Mouse (Mus musculus): ENCODE results near the gene Nt5c2. TPM values are rescaled to one million over a fixed set of nuclear protein-coding genes. Genes with fewer than 3 reads are reported as not detected.
"Not testable (repeated sequence)": the region's sequence is repeated elsewhere in the genome, so short reads cannot be mapped to it uniquely, and the experiment has no call there.

The Nt5c2 gene
- total RNA-seq, 1 experiment from 2014 or later: 138 TPM

DNA sequence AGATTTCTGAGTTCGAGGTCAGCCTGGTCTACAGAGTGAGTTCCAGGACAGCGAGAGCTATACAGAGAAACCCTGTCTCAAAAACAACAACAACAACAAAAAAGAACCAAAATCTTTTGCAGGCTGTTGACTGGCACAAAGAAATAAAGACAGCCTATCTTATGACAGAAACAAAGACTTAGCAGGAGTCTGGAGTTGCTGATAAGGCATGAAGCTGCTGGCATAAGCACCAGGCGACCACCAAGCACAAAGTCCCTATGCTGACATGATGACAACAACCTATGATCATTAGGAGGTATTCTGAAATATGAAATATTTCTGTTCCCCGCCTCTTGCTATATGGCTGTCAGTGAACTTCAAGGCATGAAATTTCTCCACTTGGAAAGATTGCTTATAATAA is 16.0 kb downstream of the Nt5c2 start:
- no peak for ATAC-seq (replicated peaks in 1 of 2; ENCODE audit: insufficient read depth in 1 of 2, low FRiP score in 2 of 2, low TSS enrichment in 1 of 2, low read depth in 1 of 2, poor library complexity in 2 of 2, severe bottlenecking in 2 of 2)

DNA sequence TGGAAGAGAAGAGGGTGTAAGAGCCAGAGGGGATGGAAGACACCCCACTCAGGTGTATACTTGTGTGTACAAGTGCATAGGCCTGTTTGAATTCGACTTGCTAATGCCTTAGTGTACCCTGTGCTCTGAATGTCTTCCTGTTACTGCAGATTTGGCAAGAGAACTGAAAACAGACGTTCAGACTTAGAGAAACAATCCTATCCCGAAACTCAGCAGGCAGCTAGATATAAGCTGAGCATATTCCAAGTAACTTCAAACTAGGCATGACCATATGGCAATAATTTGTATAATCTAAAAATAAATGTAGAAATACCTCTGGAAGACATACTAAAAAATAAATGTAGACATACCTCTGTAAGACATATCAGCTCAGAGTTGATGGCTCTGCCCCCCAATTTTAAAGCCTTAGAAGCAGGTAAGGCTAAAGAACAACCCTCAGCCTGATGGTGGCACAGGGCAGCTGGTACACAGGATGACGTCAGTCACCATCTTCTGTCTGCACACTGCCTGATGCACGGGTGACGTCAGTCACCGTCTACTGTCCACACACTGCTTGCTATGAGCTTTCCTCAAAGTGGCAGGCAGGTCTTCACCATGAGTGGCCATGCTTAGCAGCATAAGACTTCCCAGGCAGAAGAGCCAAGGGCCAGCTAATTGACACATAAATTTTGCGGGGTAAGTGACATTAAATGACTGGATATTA is 16.6 kb downstream of the Nt5c2 start:
- ATAC-seq (replicated peaks in 1 of 2; ENCODE audit: insufficient read depth in 1 of 2, low FRiP score in 2 of 2, low TSS enrichment in 1 of 2, low read depth in 1 of 2, poor library complexity in 2 of 2, severe bottlenecking in 2 of 2): no peak

DNA sequence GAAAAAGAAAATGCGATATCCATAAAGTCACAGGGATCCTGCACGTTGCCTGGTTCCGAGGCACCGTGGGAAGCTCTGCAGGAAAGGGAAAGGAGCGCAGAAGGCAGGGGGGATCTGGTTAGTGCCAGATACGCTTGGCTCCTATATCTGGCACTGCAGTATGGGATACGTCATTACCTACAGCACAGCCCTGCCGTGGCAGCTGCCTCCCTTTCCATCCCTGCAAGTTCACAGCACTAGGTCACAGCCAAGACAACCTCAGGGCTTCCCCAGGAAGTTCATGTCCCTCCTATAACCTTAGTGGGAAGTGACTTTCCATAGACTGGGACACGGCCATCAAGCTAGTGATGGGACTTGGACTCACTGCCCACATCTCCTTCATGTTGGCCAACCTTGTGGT is 18.9 kb downstream of the Nt5c2 start:
- ATAC-seq (replicated peaks in 1 of 2; ENCODE audit: insufficient read depth in 1 of 2, low FRiP score in 2 of 2, low TSS enrichment in 1 of 2, low read depth in 1 of 2, poor library complexity in 2 of 2, severe bottlenecking in 2 of 2): no peak

DNA sequence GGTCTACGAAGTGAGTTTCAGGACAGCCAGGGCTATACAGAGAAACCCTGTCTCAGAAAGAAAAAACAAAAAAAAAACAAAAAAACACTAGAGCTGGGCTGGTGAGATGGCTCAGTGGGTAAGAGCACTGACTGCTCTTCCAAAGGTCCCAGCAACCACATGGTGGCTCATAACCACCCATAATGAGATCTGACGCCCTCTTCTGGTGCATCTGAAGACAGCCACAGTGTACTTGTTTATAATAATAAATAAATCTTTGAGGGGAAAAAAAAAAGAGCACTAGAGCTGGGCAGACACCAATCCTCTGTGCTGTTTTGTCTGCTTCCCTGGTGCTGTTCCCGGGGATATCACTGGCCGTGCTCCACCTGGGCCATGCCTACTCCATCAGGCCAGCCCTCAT is 22.6 kb downstream of the Nt5c2 start:
- not testable (repeated sequence) for ATAC-seq (replicated peaks in 1 of 2; ENCODE audit: insufficient read depth in 1 of 2, low FRiP score in 2 of 2, low TSS enrichment in 1 of 2, low read depth in 1 of 2, poor library complexity in 2 of 2, severe bottlenecking in 2 of 2)

DNA sequence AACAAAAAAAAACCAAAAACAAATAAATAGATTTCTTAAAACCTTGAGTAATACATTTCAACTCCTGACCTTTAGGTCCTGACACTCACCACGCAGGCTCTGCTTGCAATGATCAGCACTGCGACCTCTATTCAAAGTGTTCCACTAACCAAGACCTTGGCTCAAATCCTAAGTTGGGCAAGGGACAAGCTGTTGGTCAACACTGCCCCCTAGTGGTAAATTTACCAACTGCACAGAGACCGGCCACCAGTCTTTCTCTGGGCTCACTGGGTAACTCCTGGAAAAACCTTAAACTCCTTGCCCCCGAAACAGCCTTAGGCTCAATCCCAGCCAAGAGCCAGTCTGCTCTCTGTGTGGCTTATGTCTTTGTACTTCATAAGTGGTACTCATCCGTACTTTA is 23.8 kb downstream of the Nt5c2 start:
- ATAC-seq (replicated peaks in 1 of 2; ENCODE audit: insufficient read depth in 1 of 2, low FRiP score in 2 of 2, low TSS enrichment in 1 of 2, low read depth in 1 of 2, poor library complexity in 2 of 2, severe bottlenecking in 2 of 2): peak; percentile 57 to 80

DNA sequence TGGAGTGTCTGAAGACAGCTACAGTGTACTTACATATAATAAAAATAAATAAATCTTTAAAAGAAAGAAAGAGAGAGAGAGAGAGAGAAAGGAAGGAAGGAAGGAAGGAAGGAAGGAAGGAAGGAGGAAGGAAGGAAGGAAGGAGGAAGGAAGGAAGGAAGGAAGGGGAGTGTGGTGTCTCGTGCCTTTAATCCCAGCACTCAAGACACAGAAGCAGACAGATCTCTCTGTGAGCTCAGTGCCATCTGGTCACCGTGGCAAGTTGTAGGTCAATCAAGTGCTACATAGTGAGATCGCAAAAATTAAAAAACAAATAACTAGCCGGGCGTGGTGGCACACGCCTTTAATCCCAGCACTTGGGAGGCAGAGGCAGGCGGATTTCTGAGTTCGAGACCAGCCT is 24.3 kb downstream of the Nt5c2 start:
- not testable (repeated sequence) for ATAC-seq (replicated peaks in 1 of 2; ENCODE audit: insufficient read depth in 1 of 2, low FRiP score in 2 of 2, low TSS enrichment in 1 of 2, low read depth in 1 of 2, poor library complexity in 2 of 2, severe bottlenecking in 2 of 2)

DNA sequence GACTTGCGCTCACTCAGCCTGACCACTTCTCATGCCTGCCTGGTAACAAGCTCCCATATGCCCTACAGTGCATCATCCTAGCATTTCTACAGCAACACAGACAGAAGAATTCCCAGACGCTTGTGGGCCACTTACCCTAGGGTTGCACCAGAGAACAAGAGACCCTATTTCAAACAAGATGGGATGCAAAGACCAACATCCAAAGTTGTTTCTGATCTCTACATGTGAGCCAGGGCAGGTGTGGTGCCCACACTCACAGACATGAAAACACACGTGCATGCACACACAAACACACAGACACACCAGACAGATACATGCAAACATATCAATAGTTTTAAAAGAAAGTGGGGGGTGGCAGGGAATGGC is 24.8 kb downstream of the Nt5c2 start:
- ATAC-seq (replicated peaks in 1 of 2; ENCODE audit: insufficient read depth in 1 of 2, low FRiP score in 2 of 2, low TSS enrichment in 1 of 2, low read depth in 1 of 2, poor library complexity in 2 of 2, severe bottlenecking in 2 of 2): no peak

DNA sequence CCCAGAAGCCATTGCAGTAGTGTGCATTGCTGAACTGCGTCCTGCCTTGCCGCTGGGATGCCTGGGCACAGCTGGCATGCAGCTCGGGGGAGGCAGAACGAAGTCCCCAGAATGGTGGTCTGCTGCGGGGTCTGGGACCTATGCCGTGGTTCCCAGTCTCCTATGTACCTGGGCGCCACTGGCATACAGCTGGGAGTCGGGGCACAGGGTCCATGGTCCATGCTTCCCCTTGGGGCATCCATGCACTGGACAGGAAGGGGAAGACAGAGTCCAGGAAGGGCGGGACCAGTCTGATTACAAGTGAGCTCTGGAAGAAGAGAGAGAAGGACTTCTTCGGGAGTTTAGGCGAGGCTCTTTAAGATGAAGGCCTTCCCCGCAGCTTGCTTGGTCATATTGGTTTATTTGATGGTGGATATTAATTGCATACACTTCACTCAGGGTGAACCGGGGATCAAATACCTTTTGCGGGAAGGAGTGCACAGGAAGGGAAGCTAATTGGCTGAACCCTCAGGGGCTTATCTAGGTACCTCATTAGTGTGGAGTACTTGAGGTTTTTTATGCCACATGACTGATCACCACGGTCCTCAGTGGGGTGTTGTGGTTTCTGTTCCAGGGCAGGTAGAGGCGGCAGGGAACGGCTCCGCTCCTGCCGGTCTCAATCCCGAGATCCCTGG is 25.3 kb downstream of the Nt5c2 start:
- no peak for ATAC-seq (replicated peaks in 1 of 2; ENCODE audit: insufficient read depth in 1 of 2, low FRiP score in 2 of 2, low TSS enrichment in 1 of 2, low read depth in 1 of 2, poor library complexity in 2 of 2, severe bottlenecking in 2 of 2)

DNA sequence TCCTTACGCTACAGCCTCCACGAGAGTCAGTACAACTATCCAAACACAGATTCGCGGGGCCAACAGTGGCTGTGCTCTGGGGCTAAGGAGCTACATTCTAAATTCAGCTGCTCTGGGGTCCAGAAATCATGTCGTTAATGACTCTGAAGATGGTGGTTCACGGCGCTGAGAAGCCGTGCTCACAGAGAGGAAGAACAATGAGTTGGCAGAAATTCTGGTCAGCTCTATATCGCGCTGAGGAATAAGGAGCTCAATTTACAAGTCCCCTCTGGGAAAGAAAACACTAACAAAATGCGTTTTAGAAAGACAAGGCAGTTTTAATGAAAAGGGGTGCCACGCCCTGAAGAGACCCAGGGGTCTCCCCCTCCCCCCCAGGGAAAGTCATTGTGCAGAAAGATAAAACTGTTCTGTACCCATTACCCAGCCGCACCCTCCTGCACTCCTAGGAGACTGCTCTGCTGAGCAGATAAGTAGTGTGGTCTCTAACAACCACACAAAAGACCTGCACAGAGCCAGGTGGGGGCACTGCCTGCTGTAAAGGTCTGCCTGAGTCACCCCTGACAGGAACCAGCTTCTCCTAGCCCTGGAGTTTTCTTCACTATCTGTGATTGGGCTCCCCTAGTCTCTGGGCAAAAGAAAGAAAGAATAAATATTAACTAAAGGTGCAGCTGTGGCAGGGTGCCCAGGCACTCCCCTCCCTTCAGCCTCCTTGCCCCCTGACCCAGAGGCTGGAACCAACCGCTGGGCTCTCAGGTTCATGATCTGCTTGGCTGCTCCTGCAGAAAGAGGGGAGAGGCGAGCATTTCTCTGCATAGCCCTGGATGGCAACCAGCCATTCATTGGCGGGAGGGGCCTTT is 26.5 kb downstream of the Nt5c2 start:
- peak; percentile 9 to 27; a peak in 1 of 4 replicates for ATAC-seq (replicated peaks in 1 of 2; ENCODE audit: insufficient read depth in 1 of 2, low FRiP score in 2 of 2, low TSS enrichment in 1 of 2, low read depth in 1 of 2, poor library complexity in 2 of 2, severe bottlenecking in 2 of 2)

DNA sequence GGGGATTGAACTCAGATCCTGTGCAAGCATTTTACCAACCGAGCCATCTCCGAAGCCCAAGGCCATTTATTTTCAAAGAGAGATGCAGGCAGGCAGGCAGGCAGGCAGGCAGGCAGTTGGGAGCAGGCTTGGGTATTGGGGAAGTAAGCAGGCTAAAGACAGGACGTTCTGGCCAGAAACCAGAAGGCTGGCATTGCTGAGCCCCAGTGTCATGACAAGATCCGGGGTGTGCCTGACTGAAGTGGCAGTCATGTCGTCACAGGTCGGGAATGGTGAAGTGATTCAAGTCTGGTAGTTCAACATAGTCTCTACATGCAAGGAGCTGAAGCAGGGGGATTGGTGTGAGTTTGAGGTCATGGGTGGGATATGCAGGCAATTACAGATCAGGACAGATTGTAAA is 27.3 kb downstream of the Nt5c2 start:
- ATAC-seq (replicated peaks in 1 of 2; ENCODE audit: insufficient read depth in 1 of 2, low FRiP score in 2 of 2, low TSS enrichment in 1 of 2, low read depth in 1 of 2, poor library complexity in 2 of 2, severe bottlenecking in 2 of 2): 0 out of 4 replicates have a peak, but pooled peaks have one; percentile 26 to 29

DNA sequence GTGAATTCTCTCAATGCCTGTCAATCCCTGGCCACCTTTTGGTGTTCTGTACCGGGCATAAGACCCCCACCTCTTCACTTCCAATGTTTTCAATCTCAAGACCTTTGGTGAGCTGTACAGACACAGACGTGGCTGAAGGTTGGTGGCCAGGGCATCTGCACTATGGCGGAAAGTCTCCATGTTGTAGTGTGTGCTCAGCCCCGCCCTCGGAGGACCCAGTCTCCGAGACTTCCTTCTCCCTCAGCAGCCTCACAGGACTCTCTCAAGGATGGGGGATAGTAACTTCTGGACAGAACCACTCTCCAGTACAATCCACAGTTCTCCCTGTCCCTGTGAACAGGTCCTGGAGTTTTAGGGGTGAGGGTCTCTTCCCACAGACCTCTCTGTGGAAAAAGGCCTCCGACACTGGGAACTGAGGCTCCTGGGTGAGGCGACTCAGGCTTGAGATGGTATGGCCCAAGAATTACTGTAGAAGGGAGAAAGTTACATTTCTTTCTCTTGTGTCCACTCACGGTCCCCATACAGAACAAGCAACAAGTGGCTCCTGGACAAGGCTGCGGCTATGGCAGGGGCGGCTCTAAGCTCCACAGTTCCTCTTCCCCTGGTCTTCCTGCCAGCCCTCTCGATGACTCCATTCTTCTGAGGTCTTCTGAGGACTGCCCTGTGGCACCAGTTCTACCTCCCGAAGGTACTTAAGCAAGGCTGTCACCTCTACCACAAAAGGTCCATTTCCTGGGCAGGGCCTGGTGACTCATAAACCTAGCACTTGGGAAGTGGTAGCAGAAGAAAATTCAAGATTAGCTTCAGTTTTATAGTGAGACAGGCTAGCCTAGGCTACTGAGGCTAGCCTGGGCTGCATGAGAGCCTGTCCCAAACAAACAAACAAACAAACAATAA is 30.0 kb downstream of the Nt5c2 start:
- ATAC-seq (replicated peaks in 1 of 2; ENCODE audit: insufficient read depth in 1 of 2, low FRiP score in 2 of 2, low TSS enrichment in 1 of 2, low read depth in 1 of 2, poor library complexity in 2 of 2, severe bottlenecking in 2 of 2): peak; percentile 33 to 80

DNA sequence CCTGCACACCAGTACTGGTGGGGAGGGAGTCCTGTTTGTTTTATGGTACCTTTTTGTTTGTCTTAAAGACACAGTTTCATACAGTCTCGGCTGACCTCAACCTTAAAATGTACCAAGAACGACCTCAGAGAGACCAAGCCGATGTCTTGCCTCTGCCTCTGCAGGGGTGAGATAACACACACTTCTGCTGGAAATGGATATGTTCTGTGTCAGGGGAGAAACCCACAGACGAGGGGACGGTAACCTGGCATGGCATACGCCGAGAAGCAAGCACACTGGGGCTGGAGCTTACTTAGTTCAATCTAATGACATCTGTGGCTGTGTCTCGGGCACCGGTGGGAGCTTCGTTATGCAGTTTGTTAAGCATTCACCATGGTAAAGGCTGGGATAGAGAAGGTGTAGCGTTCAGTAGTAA is 31.0 kb downstream of the Nt5c2 start:
- peak; percentile 9 to 25; a peak in 3 of 4 replicates for ATAC-seq (replicated peaks in 1 of 2; ENCODE audit: insufficient read depth in 1 of 2, low FRiP score in 2 of 2, low TSS enrichment in 1 of 2, low read depth in 1 of 2, poor library complexity in 2 of 2, severe bottlenecking in 2 of 2)

DNA sequence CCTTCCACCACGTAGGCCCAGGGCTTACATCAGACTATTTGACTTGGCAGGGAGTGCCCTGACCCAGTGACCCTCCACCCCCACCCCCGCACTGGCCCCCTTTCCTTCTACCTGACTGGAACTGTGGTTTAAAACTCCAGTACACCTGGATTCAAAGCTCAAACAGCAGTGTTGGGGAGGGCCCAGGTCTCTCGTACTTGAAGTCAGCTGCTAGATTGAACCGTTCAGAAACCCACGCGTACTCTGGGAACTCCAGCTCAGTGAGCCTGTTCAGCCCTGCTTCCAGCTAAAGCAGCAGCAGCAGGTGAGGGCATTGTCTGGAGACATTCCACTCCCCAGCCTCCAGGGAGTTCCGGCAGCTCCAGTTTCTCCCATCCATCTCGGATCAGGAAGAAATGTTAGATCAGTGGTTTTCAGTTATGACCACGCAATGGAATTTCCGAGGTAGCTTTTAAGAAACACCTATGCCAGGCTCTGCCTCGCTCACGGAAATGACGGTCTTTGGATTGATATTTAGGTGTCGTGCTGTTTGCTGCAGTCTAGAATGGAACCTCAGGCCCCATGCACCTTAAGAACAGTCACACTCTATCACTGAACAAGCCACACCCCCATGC is 31.5 kb downstream of the Nt5c2 start:
- ATAC-seq (replicated peaks in 1 of 2; ENCODE audit: insufficient read depth in 1 of 2, low FRiP score in 2 of 2, low TSS enrichment in 1 of 2, low read depth in 1 of 2, poor library complexity in 2 of 2, severe bottlenecking in 2 of 2): no peak

DNA sequence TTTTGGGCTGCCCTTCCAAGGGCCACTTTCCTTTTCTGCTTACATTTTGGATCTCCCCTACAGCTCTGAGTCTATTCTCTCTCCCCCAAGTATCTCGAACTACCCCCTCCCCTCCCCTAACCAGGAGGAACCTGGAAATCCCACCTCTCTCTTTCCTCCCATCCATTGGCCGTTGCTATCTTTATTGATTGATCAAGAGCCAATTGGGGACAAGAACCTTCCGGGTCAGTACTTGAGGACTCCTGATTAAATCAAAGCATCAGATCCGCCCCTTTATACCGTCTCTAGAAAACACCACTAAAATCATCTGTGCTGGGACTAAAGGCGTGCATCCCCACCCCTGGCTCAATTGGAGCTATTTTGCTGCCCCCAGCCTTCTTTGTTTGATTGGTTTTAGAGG is 33.5 kb downstream of the Nt5c2 start:
- no peak for ATAC-seq (replicated peaks in 1 of 2; ENCODE audit: insufficient read depth in 1 of 2, low FRiP score in 2 of 2, low TSS enrichment in 1 of 2, low read depth in 1 of 2, poor library complexity in 2 of 2, severe bottlenecking in 2 of 2)

DNA sequence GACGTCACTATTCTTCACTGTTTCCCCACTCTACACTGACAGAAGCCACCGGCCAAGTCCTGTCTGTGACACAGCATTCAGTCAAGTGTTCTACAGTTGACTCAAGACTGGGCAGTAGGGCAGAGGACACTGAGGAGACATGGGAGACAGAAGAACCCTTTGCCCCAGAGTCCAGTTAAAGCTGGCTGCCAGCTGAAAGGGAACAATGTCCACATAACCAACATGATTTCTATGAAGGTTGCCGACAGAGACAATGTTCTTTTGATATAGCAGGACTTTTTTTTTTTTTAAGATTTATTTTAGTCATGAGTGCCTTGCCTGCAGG is 35.2 kb downstream of the Nt5c2 start:
- ATAC-seq (replicated peaks in 1 of 2; ENCODE audit: insufficient read depth in 1 of 2, low FRiP score in 2 of 2, low TSS enrichment in 1 of 2, low read depth in 1 of 2, poor library complexity in 2 of 2, severe bottlenecking in 2 of 2): no peak

DNA sequence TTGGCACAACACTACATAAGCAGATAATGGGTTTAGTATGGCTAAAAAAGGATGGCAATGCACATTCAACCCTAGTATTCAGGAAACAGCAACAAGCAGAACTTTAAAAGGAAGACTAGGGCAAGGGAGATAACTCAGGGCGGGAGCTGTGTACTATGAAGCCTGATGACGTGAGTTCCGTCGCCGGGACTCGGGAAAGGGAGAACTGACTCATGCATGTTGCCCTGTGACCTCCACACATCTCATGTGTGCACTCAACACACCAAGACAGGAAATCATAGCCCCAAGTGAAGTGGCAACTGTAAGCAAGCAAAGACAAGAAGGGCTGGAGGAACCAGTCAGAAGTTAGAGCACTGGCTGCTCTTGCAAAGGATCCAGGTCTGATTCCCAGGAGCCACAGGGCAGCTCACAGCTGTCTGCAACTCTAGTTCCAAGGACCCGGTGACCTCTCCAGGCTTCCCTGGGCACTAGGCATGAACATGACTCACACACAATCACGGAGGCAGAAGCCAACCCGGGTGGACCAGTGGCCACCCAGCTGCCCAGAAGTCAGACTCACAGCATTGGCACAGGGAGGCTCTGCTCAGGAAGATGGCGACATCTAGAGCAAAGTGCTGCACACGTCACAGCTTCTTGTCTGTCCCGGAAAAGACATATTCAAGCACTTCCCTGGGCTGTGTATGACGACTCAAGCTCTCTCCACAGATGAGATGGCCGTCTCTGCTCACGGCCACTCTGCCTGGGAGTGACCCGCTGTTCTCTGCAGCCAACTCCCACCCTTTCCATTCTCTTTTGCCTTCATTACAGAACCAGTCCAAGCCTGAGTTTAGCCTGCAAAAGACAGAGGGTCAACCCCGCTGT is 35.8 kb downstream of the Nt5c2 start:
- peak; percentile 37 to 65; a peak in 3 of 4 replicates for ATAC-seq (replicated peaks in 1 of 2; ENCODE audit: insufficient read depth in 1 of 2, low FRiP score in 2 of 2, low TSS enrichment in 1 of 2, low read depth in 1 of 2, poor library complexity in 2 of 2, severe bottlenecking in 2 of 2)

Data from hematopoietic stem cell, adult 5-6 weeks (primary cell).